Mouse (Mus musculus) left cerebral cortex, postnatal 36 days (tissue): Measurements from ENCODE around the gene Gjb6. TPM values are rescaled to one million over a fixed set of nuclear protein-coding genes. Genes with fewer than 3 reads are reported as not detected.

Source experiments
- DNase-seq, 2 experiments: peaks; one replicate each; pipeline ENCODE4 v3.0.0; 2021 to 2022; ENCODE audit warnings: low spot score in 2 of 2, mixed read lengths in 1 of 2
- intact Hi-C: fragments of 180-260 bp; cut with DNase I; formaldehyde crosslinking; loops from one replicate; pipeline ENCODE4 v1.15.1; 2025
- total RNA-seq, 2 experiments: library from RNA; stranded (reverse); gene quantifications; 2 replicates each; pipeline ENCODE4 v1.2.3; 2021

The Gjb6 gene
- 100 to 1,000 TPM in 1 of 2 experiments, 10 to 100 TPM in 1; 99.8 to 127 TPM for total RNA-seq

DNA sequence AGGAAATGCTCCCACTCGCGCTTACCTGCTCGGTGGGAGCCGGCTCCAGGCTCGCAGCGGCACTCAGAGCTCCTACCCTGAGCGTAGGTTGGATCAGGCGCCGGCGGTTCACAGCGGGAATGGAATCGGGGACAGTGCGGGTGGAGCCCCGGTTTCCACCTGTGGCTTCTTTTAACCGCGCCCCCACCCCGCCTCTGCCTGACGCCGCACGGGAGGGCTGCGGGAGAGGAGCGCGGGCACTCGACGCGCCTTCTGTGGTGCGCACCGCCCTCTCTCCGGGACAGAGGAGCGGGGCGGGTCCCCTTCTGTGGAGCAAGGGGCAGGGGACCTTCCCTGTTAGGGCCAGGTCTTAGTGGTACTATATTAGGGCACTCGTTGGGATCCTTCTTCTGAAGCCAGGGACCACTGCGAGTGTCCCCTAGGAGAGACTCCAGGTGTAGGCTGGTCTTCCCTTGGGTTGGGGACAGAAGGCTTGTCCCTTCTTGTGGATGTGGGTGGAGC is at the start of gene Gjb6:
TSS of gene Gjb6 (minus strand) at position 451 of the 501 bp plus-strand sequence.
- DNase-seq = peak in 1 of 2 experiments; percentile 13
- intact Hi-C loops = no loop called here

DNA sequence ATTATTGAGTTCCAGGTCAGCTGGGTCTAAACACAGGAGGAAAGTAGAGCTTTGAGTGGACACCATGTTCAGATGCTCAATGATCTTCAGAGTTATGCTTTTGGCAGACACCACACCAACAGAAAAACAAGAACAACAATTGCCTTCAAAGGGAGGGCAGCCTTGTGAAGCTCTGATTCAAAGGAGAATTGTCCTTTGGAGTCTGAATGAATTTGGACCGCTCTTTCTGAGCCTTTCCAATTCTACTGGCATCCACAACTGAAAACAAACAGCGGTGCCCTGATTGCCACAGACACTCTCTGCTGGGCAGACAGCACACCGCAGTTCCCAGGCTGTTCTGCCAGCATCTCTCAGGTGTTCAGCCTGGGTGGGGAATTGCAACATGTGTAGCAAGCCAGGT is 32.1 kb upstream of the Gjb6 start:
- intact Hi-C loops = no loop called here
- no peak for DNase-seq

DNA sequence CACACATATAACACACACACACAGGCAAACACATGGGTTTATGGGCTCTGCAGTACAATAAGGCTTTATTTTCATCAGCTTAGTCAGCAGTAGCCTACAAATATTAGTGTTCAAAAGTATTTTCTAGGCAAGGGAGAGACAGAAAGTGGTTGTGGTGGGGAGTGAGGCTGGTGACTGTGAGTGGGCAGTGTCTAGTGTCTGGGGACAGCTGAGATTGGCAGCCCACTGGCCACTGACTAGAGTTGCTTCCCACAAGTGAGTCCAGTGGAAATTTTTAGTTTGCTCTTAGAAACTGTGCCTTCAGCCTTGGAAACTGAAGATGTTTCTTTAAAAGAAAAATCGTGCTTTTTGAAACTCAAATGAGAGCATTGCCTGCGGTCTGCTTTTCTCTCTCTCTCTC is 28.4 kb upstream of the Gjb6 start:
- intact Hi-C loops = no loop called here
- no peak for DNase-seq

DNA sequence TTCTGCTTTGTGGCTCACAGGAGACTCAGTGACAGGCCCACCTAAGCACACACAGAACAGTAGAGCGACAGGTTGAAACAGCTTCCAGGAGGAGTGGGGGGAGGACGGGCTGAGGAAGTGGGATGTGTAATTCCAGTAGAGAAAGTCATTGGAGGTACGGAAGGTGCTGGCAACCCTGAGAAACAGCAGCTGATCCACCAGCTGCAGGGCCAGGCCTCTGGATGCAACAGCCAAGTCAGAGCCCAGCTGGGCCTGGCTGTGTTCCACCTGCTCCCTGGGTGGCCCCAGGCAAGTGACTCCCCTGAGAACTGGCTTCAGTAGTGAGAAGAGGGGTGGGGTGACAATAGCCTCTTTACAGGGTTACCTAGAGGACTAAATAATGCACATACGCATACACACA is 27.8 kb upstream of the Gjb6 start:
- intact Hi-C loops = no loop called here
- DNase-seq = no peak

DNA sequence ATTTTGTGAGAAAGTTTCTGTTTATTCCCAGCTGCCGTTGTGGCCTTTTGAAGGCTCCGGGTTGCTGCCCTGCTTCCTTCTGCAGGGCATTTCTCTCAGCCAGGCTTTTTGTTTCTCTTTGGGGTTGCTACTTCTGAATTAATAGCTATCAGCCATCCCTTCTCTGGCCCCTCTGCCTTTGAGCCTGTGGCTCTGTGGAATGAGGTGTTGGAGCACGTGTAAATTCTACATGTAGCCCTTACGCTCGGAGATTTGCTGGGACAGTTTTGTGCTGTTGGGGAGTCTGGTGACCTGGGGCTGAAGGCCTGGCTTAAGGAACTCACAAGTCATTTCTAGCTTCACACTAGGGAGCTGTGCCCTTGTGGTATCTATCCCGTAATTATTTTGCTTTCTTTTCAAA is 21.5 kb upstream of the Gjb6 start:
- no peak for DNase-seq
- intact Hi-C loops = no loop called here

DNA sequence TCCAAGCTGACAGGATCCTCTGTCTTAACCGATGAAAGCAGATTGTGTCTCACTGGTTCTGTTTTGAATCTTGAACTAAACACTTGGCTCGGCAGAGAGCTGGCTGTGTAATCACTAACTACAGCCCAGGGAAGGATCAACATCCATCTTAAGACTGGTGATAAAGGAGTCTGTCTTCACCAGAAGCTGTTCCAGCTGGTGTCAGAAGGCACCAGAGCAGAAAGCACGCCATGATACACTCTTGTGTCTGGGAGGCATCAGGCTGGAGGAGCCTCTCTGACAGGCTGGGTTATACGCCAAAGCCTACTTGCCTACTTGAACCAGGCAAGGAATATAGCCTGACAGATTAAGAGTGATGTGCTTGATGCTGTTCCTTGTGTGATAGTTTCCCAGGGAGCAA is 12.3 kb upstream of the Gjb6 start:
- intact Hi-C loops = no loop called here
- DNase-seq = no peak

DNA sequence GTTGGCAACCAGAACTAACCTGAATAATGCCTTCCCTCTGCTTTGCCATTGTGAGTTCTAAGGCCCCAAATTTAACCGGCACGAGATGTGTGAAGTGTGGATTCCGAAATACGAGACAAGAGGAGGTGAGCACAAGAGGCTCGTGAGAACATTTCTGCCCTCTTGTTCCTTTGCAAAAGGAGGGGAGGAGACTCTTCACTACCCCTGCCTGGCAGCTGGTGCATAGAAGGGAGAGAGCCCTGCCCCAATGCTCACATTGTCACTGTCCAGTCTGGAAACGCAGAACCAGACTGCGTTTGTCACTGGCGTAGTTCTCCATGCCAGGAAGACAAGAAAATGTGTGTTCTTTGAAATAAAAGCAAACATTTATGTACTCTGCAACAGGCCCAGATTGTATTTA is 1.9 kb upstream of the Gjb6 start:
- intact Hi-C loops = no loop called here
- no peak for DNase-seq

DNA sequence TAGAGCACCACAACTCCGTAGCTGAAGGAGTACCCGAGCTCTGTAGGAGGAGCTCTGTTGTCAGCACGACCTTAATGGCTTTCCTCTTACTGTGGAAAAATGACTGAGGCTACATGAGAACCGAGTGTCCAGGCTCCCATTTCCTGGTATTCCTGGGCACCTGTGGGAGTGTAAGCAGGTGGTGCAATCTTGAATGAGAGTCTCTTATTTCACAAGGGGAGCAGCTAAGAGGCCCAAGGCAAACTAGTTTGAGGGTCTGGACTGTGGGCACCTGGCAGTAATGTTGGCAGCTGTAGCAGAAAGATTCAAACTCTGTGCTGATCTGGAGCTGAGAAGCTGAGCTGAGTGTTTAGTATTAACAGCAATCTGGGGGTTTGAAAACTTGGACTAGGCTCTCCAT is 6.0 kb downstream of the Gjb6 start:
- intact Hi-C loops = no loop called here
- DNase-seq = no peak

DNA sequence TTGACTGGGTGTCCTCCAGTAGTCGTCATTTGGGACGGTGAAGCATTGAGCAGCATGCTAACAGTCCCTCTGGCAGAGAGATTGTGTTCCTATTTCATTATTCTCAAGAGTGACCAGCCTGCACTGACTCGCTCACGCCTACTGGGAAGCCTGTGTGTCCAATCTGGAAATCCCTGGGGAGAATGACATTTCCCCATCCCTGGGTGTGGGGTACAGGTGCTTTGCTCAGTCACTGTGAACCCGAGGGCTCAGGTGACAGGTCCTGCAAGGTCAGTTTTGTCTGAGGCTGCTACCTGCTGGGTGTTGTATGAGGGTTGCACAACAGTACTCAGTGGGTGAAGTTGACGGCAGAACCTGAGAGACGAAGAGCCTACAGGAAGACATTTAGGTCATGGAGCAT is 11.1 kb downstream of the Gjb6 start:
- DNase-seq = no peak
- intact Hi-C loops = no loop called here

DNA sequence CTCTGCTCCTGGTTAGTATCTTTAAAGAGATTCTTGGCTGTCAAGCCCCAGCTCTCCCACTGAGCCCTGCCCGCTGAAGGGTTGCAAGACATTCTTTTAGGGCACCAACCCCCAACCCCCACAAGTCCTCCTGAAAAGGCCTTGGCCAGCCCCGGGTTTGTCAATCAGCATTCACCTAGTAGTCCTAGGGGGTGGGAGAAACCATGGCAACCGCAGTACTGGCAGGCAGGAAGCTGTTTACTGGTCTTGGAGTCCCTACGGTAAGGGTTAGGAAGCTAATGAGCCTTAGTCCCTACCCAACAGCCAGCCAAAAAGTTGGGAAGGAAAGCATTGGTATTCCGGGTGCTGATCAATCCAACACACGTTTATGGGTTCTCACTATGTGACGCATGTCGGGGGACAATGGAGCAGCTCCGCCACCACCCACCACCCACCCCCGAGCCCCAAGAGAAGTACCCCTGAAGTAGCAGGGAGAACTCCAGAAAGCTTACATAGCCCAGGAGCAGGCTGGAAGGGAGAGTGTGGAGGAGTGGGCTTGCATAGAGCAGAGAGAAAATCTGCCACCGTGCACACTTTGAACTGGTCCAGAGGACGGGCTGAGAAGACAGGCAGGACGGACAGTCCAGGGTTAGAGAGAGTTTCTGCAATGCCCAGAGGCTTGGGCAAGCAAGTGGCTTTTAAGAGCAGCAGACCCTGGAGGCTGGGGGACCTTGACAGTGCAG is 17.4 kb downstream of the Gjb6 start, which contains the start of gene Gm4491:
TSS of gene Gm4491 (minus strand) at position 61 of the 722 bp plus-strand sequence.
- intact Hi-C loops = no loop called here
- DNase-seq = peak; percentile 17 to 34

DNA sequence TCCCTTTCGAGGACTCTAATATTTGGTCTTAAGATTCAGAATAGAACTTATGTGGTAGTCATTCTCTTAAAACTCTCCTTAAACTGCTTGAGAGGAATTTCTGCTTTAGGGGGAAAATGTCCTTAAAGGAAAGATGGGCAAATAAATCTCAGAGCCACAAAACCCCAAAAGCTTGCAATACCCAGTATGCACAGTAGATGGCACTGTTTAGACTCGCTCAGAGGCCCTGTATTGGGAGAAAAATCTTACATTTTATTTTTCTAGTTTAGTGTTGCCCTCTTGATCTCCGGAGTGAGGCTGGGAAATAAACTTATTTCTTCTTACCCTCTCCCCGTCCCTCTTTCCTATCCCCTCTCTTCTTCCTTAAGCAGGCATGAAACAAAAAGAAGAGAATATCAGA is 24.2 kb downstream of the Gjb6 start:
- intact Hi-C loops = loop anchor here (1.0 to 5.0 kb wide), 2 partner anchors 253 to 300 kb away; no protein-coding TSS in a partner anchor
- no peak for DNase-seq

DNA sequence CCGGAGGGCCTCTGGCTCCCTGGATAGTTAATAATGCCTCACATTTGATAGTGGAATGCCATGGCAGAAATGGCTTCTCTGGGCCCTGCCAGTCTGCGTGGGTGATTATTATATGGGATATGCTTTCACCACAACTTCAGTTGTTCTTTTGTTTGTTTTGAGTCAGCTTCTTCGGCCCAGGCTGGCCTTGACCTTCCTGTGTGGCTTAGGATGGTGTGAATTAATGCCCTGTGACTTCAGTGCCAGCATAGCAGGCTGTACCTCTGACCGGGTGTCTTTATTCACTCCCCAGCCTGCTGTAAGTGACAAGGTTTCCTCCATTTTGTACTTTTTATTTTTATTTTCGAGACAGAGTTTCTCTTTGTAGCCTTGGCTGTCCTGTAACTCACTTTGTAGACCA is 25.5 kb downstream of the Gjb6 start:
- no peak for DNase-seq
- intact Hi-C loops = loop anchor here (5.0 kb wide), 1 partner anchor 254 kb away; no protein-coding TSS in a partner anchor

DNA sequence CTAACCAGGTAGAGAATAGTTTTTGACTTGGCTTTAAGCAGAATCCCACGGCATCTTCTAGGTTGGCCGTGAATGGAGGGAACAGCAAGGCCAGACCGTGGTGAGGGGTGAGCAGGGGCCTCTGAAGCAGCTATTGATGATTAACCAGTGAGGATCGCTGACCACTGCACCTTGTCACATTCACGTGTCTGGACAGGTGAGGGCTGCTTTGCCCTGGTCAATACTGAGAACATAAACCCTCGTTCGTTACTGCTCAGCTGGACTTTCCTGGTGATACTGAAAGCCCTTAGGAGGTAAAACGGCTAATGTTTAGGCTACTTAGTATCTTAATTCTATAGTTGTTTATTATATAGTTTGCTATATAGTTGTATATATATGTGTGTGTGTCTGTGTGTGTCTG is 26.3 kb downstream of the Gjb6 start:
- intact Hi-C loops = loop anchor here (5.0 kb wide), 1 partner anchor 255 kb away; no protein-coding TSS in a partner anchor

DNA sequence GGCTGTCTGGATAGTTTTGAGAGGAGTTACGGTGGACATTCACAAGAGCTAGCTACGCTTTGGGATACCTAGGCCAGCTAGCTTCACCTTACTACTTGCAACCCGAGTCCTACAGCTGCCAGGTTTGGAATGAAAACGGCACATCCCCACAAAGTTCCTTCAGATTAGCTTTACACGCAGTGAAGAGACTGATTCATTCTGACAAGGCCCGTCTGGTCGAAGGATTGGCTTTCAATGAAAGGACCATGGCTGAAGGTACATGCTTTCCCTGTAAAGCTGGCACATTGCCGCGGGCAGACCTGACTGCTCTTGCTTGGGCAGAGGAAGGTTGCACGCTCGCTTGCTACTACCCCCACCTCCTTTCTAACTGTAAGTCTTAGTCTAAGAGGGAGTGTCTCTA is 27.7 kb downstream of the Gjb6 start:
- no peak for DNase-seq
- intact Hi-C loops = loop anchor here (5.0 kb wide), 1 partner anchor 257 kb away; no protein-coding TSS in a partner anchor

More for the DNA sequence above, 26.3 kb downstream of the Gjb6 start:
- DNase-seq = no peak

DNA sequence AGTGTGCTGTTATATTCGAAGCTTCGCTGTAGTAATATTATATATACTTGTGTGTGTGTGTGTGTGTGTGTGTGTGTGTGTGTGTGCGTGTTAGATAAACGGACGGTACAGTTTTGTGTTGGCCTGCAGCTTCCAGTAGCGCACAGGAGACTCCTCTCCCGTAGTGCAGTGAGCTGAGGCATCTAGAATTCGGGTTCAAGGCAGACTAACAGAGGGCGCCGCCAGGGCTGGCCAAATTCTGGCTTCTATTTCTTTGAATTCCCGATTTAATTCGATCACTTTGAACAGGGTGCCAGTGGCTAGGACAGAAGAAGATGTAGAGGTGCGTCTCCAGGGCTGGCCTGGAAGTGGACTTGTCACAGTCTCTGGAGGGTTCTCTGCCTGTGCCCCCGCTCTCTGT is 28.3 kb downstream of the Gjb6 start:
- DNase-seq = no peak
- intact Hi-C loops = loop anchor here (5.0 kb wide), 1 partner anchor 257 kb away; no protein-coding TSS in a partner anchor

DNA sequence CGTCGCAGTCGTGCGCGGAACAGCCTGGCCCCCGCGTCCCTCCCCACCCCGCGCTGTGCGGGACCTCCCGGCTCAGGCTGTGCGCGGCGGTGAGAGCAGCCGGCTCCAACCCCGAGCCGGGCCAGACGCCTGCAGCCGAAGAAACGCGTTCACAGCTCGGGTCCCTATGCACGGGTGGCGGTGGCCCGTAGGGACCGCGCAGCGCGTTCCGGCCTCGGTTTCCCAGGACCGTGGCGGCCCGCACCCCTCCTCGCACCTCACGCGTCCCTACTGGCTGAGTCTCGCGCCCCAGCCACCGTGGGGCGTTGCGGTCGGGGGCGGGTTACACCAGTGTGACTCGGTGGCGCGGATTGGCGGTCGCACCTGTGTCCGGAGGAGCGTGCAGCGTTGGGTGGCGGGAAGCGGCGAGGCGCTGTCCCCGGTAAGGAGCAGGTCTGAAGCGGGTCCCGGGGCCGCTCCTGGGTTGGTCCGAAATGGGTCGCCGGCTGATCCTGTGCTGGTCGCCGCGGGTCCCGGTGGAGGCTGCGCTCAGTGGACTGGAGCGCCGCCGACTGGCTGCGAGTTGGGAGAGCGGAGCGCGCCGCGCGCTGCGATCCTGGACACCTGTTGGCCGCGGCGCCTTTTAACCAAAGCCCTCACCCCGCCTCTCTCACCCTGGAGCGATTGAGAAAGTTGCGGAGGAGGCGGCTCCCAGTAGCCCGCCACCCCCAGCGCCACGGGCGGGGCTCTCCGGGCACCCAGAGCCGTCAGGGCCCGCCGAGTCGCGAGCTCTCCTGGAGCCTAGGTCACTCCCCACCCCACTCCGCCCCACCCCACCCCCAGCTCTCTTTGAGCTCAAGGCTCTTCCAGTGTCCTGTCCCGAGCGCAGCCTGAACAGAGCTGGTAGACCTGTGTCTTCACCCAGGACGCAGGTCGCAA is 29.0 kb downstream of the Gjb6 start, which contains the start of gene Gjb2:
TSS of gene Gjb2 (minus strand) at position 597 of the 918 bp plus-strand sequence.
- intact Hi-C loops = loop anchor here (5.0 kb wide), 1 partner anchor 258 kb away; no protein-coding TSS in a partner anchor

DNA sequence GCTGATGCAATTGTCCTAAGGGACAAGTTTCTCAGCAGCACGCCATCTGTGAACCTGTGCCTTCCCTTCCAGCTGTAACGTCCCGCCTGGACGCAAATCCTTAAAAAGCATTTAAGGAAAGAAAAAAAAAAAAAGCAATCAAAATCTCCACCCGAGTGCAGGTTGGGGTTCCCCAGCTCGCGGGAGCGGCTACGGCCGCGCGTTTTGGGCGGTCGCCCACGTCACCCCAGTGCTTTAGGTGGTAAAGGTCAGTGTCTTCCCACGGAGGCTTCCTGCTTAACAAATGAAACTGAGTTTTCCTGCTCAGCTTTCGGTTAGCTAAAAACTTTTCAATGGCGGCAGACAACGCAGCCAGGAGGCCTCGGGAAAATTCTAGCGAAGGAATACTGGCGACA is 29.7 kb downstream of the Gjb6 start:
- DNase-seq = no peak
- intact Hi-C loops = no loop called here

More for the DNA sequence above, 29.0 kb downstream of the Gjb6 start, which contains the start of gene Gjb2:
- peak; percentile 14 to 36 for DNase-seq

DNA sequence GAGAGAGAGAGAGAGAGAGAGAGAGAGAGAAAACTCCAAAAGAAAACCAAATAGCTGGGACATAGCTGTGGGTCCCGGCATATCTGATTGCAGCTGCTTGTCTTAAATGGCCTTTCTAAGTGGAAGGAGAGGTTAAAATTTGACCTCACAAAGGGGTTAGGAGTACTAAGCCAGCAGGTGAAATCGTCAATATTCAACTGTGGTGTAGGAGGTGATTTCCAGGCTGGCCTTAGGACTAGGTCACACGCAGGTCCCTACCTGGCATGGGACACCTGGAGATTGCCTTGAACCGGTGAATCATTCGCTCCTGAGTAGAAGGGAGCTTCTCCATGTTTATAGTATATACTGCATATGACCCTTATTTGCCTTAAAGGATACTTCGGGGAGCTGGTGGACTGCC is 30.3 kb downstream of the Gjb6 start:
- intact Hi-C loops = no loop called here
- DNase-seq = no peak

DNA sequence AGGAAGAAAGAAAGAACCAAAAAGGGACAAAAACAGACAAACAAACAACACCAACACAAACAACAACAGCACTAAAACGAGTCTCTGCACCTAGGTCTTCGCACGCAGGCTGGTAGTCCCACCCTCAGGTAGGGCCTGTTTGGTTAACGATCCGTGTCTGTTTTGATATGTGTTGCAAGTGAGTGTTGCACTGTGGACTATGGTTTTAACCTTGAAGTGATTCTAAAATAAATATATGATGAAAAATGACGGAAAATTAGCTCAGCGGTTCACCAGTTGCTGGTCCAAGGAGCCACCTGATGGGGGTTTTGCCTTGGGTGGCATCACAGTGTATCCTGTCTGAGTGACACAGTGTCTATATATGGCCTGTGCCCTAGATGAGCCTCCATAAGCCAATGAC is 31.8 kb downstream of the Gjb6 start:
- DNase-seq = no peak
- intact Hi-C loops = no loop called here

DNA sequence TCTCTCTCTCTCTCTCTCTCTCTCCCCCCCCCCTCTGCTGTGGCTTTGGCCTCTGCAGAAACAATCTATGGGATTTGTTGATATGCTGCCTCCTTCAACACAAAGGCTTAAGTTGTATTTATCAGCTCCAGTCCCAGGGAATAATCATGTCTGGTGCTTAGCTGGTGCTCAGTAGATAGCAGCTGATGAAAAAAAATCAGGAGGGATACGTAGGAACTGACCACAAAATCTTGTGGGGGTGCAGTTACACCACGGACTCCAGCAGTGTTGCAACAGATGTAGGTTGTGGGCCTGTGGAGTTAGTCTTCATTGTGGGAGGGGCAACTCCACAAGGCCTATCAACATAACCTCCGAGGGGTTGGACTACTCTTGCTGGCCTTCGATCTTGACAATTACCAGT is 37.6 kb downstream of the Gjb6 start:
- no peak for DNase-seq
- intact Hi-C loops = no loop called here
